Mouse (Mus musculus): Measurements from ENCODE around the gene Fam129b.

- TF ChIP-seq CHD2 (IDR thresholded peaks at IDR 0.05; ENCODE audit: low read depth, low read length) (no peak), ZC3H11A (IDR thresholded peaks at IDR 0.05; ENCODE audit: borderline replicate concordance, low read depth, low read length) (no peak), HCFC1 (IDR thresholded peaks at IDR 0.05; ENCODE audit: borderline replicate concordance, insufficient read depth, low read length) (no peak), MAFK (IDR thresholded peaks at IDR 0.05; ENCODE audit: insufficient read depth, low read depth, low read length) (no peak), ZNF384 (IDR thresholded peaks at IDR 0.05; ENCODE audit: low read depth, low read length) (no peak)
These were observed 35.8 kb downstream of the Fam129b start for GRCm38 (mm10) chr2:32911639-32912182.
